Mouse (Mus musculus) erythroblast, embryonic 14.5 days (primary cell): ENCODE measurements around the gene Selplg.

Experiments used
- GATA1 ChIP-seq: IDR thresholded peaks from 2 replicates; pipeline ENCODE4 v1.6.1; 2012; ENCODE audit warnings: low read length, inconsistent platforms, mixed read lengths
- TAL1 ChIP-seq: IDR thresholded peaks from 3 replicates; pipeline ENCODE4 v1.6.1; 2012; ENCODE audit warnings: low read length, inconsistent platforms, mixed read lengths

- TF ChIP-seq GATA1 = no peak
- no peak for TF ChIP-seq TAL1
These were observed 4.4 kb downstream of the Selplg start for GRCm38 (mm10) chr5:113827991-113828411.
